Mouse (Mus musculus): ENCODE measurements around the gene Spaca6.
"Not testable (repeated sequence)": the region's sequence is repeated elsewhere in the genome, so short reads cannot be mapped to it uniquely, and the experiment has no call there.

The Spaca6 gene

GRCm38 (mm10) chr17:17843534-17844261, 16.7 kb downstream of the Spaca6 start:
- peak; percentile 33 for DNase-seq (ENCODE audit: low read depth, low spot score)

- DNase-seq (ENCODE audit: low read depth, low spot score): not testable (repeated sequence)
Observed at GRCm38 (mm10) chr17:17844606-17845005, 17.6 kb downstream of the Spaca6 start.

GRCm38 (mm10) chr17:17845187-17846027, 18.4 kb downstream of the Spaca6 start:
- DNase-seq (ENCODE audit: low read depth, low spot score): peak; percentile 58

- DNase-seq (ENCODE audit: low read depth, low spot score): no peak
Observed at GRCm38 (mm10) chr17:17848988-17849387, 22.0 kb downstream of the Spaca6 start.

- peak; percentile 39 for DNase-seq (ENCODE audit: low read depth, low spot score)
Observed at GRCm38 (mm10) chr17:17849906-17850712, 23.2 kb downstream of the Spaca6 start.

- DNase-seq (ENCODE audit: low read depth, low spot score): no peak
Observed at GRCm38 (mm10) chr17:17855064-17855838, 28.3 kb downstream of the Spaca6 start, which contains the start of gene Has1. Gene Has1, minus strand, starts transcription at chr17:17855205.

GRCm38 (mm10) chr17:17856612-17857011, 29.7 kb downstream of the Spaca6 start:
- no peak for DNase-seq (ENCODE audit: low read depth, low spot score)

GRCm38 (mm10) chr17:17857446-17857845, 30.5 kb downstream of the Spaca6 start:
- DNase-seq (ENCODE audit: low read depth, low spot score): no peak

GRCm38 (mm10) chr17:17860110-17860509, 33.2 kb downstream of the Spaca6 start:
- DNase-seq (ENCODE audit: low read depth, low spot score): no peak

GRCm38 (mm10) chr17:17862360-17862759, 35.4 kb downstream of the Spaca6 start:
- DNase-seq (ENCODE audit: low read depth, low spot score): no peak

- no peak for DNase-seq (ENCODE audit: low read depth, low spot score)
Observed at GRCm38 (mm10) chr17:17865168-17865567, 38.2 kb downstream of the Spaca6 start.

GRCm38 (mm10) chr17:17866801-17867469, 40.0 kb downstream of the Spaca6 start:
- no peak for DNase-seq (ENCODE audit: low read depth, low spot score)

- DNase-seq (ENCODE audit: low read depth, low spot score): no peak
Observed at GRCm38 (mm10) chr17:17870892-17871550, 44.1 kb downstream of the Spaca6 start.

- no peak for DNase-seq (ENCODE audit: low read depth, low spot score)
Observed at GRCm38 (mm10) chr17:17871697-17872096, 44.7 kb downstream of the Spaca6 start.

- no peak for DNase-seq (ENCODE audit: low read depth, low spot score)
Observed at GRCm38 (mm10) chr17:17879347-17879746, 52.4 kb downstream of the Spaca6 start.

GRCm38 (mm10) chr17:17882672-17883071, 55.7 kb downstream of the Spaca6 start:
- DNase-seq (ENCODE audit: low read depth, low spot score): no peak

GRCm38 (mm10) chr17:17883840-17884239, 56.9 kb downstream of the Spaca6 start, which contains the start of gene Fpr1:
Gene Fpr1, minus strand, starts transcription at chr17:17883940.
- DNase-seq (ENCODE audit: low read depth, low spot score): no peak

GRCm38 (mm10) chr17:17887774-17888248, 60.9 kb downstream of the Spaca6 start, which contains the start of the genes Fpr2 and Fpr3:
Gene Fpr2, plus strand, starts transcription at chr17:17887824.
Gene Fpr3, plus strand, starts transcription at chr17:17887852.
- no peak for DNase-seq (ENCODE audit: low read depth, low spot score)

GRCm38 (mm10) chr17:17889732-17890425, 62.9 kb downstream of the Spaca6 start:
- no peak for DNase-seq (ENCODE audit: low read depth, low spot score)

Data from R1 (cell line).